Mouse (Mus musculus): Measurements from ENCODE around the gene Zfp335. TPM values are rescaled to one million over a fixed set of nuclear protein-coding genes. Genes with fewer than 3 reads are reported as not detected.

Zfp335 gene
- total and polyA plus RNA-seq, 2 experiments from 2014 or later: 3.7 to 18.0 TPM

GRCm38 (mm10) chr2:164888996-164889395 lies 22.6 kb downstream of the Zfp335 start:
- Histone ChIP-seq H3K27ac (ENCODE audit: low read depth) (no peak overlapping the region), H3K4me1 (ENCODE audit: control insufficient read depth, insufficient read depth) (no peaks in the 10 kb centered on the region), H3K27me3 (ENCODE audit: control insufficient read depth, insufficient read depth, low read length) (no peaks in the 10 kb centered on the region), H3K4me3 (ENCODE audit: low read depth, low read length) (no peak overlapping the region), H3K36me3 (replicated peaks; ENCODE audit: control insufficient read depth, insufficient read depth, low read length) (peaks cover 98% of the 10 kb centered on the region), H3K9me3 (replicated peaks; ENCODE audit: control insufficient read depth, low read length) (no peaks in the 10 kb centered on the region), H3K9ac (replicated peaks; ENCODE audit: low read depth, low read length) (no peak overlapping the region), H3K4me2 (ENCODE audit: low read depth, low read length) (no peak overlapping the region)
- no peak for DNase-seq (ENCODE audit: low spot score)
- WGBS: 72% methylated on average over 12 of the region's 12 CpGs
- TF ChIP-seq EP300 (IDR thresholded peaks at IDR 0.05; ENCODE audit: low read depth) (no peak), CTCF (IDR thresholded peaks at IDR 0.05; ENCODE audit: low read depth) (no peak)
- ATAC-seq (ENCODE audit: insufficient read depth, low read depth): no peak

DNA sequence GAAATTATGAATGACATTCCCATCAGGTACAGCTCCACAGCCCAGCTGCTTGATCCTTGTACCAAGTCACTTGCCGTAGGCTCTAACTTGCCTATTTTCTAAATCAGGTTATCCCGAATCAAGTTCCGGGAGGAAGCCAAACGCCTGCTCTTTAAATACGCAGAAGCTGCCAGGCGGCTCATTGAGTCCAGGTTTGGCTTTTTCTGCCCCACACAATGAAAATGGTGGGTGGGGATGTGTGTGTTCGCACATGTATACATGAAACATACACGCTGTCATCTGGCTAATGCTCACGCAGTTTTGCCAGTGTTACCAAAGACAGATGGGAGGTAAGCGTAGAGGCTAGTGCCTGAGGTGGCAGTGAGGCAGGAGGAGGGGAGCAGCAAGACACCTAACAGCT lies 24.9 kb downstream of the Zfp335 start:
- no peak overlapping the region for H3K27ac ChIP-seq (ENCODE audit: low read depth)
- no peak overlapping the region for H3K4me2 ChIP-seq (ENCODE audit: low read depth, low read length)
- no peaks in the 10 kb centered on the region for H3K27me3 ChIP-seq (ENCODE audit: control insufficient read depth, insufficient read depth, low read length)
- H3K9me3 ChIP-seq (replicated peaks; ENCODE audit: control insufficient read depth, low read length): no peaks in the 10 kb centered on the region
- 96% methylated on average over 10 of the region's 10 CpGs for WGBS
- ATAC-seq (ENCODE audit: insufficient read depth, low read depth) (no peak), DNase-seq (ENCODE audit: low spot score) (no peak)
- H3K4me3 ChIP-seq (ENCODE audit: low read depth, low read length): no peak overlapping the region
- no peak for TF ChIP-seq CTCF (IDR thresholded peaks at IDR 0.05; ENCODE audit: low read depth)
- H3K36me3 ChIP-seq (replicated peaks; ENCODE audit: control insufficient read depth, insufficient read depth, low read length): peaks cover 89% of the 10 kb centered on the region
- no peaks in the 10 kb centered on the region for H3K4me1 ChIP-seq (ENCODE audit: control insufficient read depth, insufficient read depth)
- no peak overlapping the region for H3K9ac ChIP-seq (replicated peaks; ENCODE audit: low read depth, low read length)

DNA sequence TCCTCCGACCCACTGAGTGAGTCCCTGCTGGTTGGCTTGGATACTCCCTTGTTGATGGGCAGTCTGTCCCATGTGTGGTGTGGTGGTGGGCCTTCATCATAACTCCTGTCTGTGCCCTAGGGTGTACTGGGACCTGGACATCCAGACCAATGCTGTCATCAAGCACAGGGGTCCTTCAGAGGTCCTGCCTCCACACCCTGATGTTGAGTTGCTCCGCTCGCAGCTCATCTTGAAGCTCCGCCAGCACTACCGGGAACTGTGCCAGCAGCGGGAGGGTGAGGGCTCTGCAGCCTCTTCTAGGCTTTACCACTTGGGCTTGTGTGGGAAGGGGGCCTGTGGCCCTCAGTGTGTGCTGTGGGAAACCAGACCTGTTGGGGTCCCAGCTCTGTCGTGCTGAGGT lies 25.8 kb downstream of the Zfp335 start:
- Histone ChIP-seq H3K4me2 (ENCODE audit: low read depth, low read length) (no peak overlapping the region), H3K9me3 (replicated peaks; ENCODE audit: control insufficient read depth, low read length) (no peaks in the 10 kb centered on the region), H3K36me3 (replicated peaks; ENCODE audit: control insufficient read depth, insufficient read depth, low read length) (peaks cover 81% of the 10 kb centered on the region), H3K4me3 (ENCODE audit: low read depth, low read length) (no peak overlapping the region), H3K27ac (ENCODE audit: low read depth) (no peak overlapping the region), H3K9ac (replicated peaks; ENCODE audit: low read depth, low read length) (no peak overlapping the region), H3K27me3 (ENCODE audit: control insufficient read depth, insufficient read depth, low read length) (no peaks in the 10 kb centered on the region), H3K4me1 (ENCODE audit: control insufficient read depth, insufficient read depth) (0 out of 2 replicates have a peak, but pooled peaks cover 1% of the 10 kb centered on the region)
- DNase-seq (ENCODE audit: low spot score): no peak
- ATAC-seq (ENCODE audit: insufficient read depth, low read depth): peak; percentile 64
- TF ChIP-seq CTCF (IDR thresholded peaks at IDR 0.05; ENCODE audit: low read depth) (no peak), EP300 (IDR thresholded peaks at IDR 0.05; ENCODE audit: low read depth) (no peak)
- WGBS: 23% methylated on average over 7 of the region's 7 CpGs

- H3K36me3 ChIP-seq (replicated peaks; ENCODE audit: control insufficient read depth, insufficient read depth, low read length): peaks cover 49% of the 10 kb centered on the region
- 82% methylated on average over 9 of the region's 9 CpGs for WGBS
Observed at GRCm38 (mm10) chr2:164882619-164883018, 28.9 kb downstream of the Zfp335 start.

GRCm38 (mm10) chr2:164879568-164880277 lies 31.8 kb downstream of the Zfp335 start:
- Histone ChIP-seq H3K4me2 (ENCODE audit: low read depth, low read length) (peak overlapping the region; percentile 94), H3K4me1 (ENCODE audit: control insufficient read depth, insufficient read depth) (peaks cover 22% of the 10 kb centered on the region), H3K4me3 (ENCODE audit: low read depth, low read length) (peak overlapping the region; percentile 92), H3K36me3 (replicated peaks; ENCODE audit: control insufficient read depth, insufficient read depth, low read length) (peaks cover 26% of the 10 kb centered on the region), H3K27me3 (ENCODE audit: control insufficient read depth, insufficient read depth, low read length) (no peaks in the 10 kb centered on the region), H3K9me3 (replicated peaks; ENCODE audit: control insufficient read depth, low read length) (no peaks in the 10 kb centered on the region), H3K27ac (ENCODE audit: low read depth) (peak overlapping the region; percentile 100), H3K9ac (replicated peaks; ENCODE audit: low read depth, low read length) (peak overlapping the region; percentile 100)
- ATAC-seq (ENCODE audit: insufficient read depth, low read depth): peak; percentile 87
- TF ChIP-seq CTCF (IDR thresholded peaks at IDR 0.05; ENCODE audit: low read depth): no peak
- no peak; the same call in 1 of the 2 replicates for TF ChIP-seq EP300 (IDR thresholded peaks at IDR 0.05; ENCODE audit: low read depth)
- 0% methylated on average over 56 of the region's 72 CpGs for WGBS
- DNase-seq (ENCODE audit: low spot score): peak; percentile 96

More at GRCm38 (mm10) chr2:164882619-164883018, 28.9 kb downstream of the Zfp335 start:
- H3K4me2 ChIP-seq (ENCODE audit: low read depth, low read length): no peak overlapping the region
- no peaks in the 10 kb centered on the region for H3K27me3 ChIP-seq (ENCODE audit: control insufficient read depth, insufficient read depth, low read length)
- H3K4me3 ChIP-seq (ENCODE audit: low read depth, low read length): no peak overlapping the region
- no peak for DNase-seq (ENCODE audit: low spot score)
- no peak for ATAC-seq (ENCODE audit: insufficient read depth, low read depth)
- TF ChIP-seq CTCF (IDR thresholded peaks at IDR 0.05; ENCODE audit: low read depth) (no peak), EP300 (IDR thresholded peaks at IDR 0.05; ENCODE audit: low read depth) (no peak)
- peaks cover 18% of the 10 kb centered on the region for H3K4me1 ChIP-seq (ENCODE audit: control insufficient read depth, insufficient read depth)
- H3K9me3 ChIP-seq (replicated peaks; ENCODE audit: control insufficient read depth, low read length): no peaks in the 10 kb centered on the region
- H3K27ac ChIP-seq (ENCODE audit: low read depth): no peak overlapping the region
- no peak overlapping the region for H3K9ac ChIP-seq (replicated peaks; ENCODE audit: low read depth, low read length)

DNA sequence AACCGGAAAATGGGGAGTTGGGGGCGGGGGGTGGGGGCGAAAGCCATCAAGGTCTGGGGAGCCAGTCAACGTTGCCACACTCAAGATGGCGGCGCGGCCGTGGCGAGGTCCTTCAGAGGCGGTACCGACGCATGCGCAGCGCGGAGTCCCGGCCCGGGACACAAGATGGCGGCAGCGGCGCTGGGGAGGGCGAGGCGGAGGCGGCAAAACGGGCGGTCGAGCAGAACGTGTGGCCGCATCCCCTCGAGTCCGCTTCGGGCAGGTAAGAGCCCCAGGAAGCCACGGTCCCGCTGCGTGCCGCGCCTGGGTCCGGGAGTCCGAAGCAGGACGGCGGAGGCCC lies 32.4 kb downstream of the Zfp335 start, which contains the start of gene Pcif1:
Gene Pcif1, plus strand, starts transcription at position 77 of the 340 bp plus-strand sequence.
- peak within 1 kb of the TSS; percentile 100 for H3K27ac ChIP-seq (ENCODE audit: low read depth)
- H3K9me3 ChIP-seq (replicated peaks; ENCODE audit: control insufficient read depth, low read length): no peaks in the 10 kb centered on the region
- H3K9ac ChIP-seq (replicated peaks; ENCODE audit: low read depth, low read length): peak within 1 kb of the TSS; percentile 100
- no peak for TF ChIP-seq CTCF (IDR thresholded peaks at IDR 0.05; ENCODE audit: low read depth)
- TF ChIP-seq EP300 (IDR thresholded peaks at IDR 0.05; ENCODE audit: low read depth): no peak
- no peaks in the 10 kb centered on the region for H3K27me3 ChIP-seq (ENCODE audit: control insufficient read depth, insufficient read depth, low read length)
- peak within 1 kb of the TSS; percentile 92 for H3K4me3 ChIP-seq (ENCODE audit: low read depth, low read length)
- H3K36me3 ChIP-seq (replicated peaks; ENCODE audit: control insufficient read depth, insufficient read depth, low read length): peaks cover 22% of the 10 kb centered on the region
- ATAC-seq (ENCODE audit: insufficient read depth, low read depth): peak; percentile 86
- H3K4me2 ChIP-seq (ENCODE audit: low read depth, low read length): peak within 1 kb of the TSS; percentile 94
- DNase-seq (ENCODE audit: low spot score): peak; percentile 72
- peaks cover 27% of the 10 kb centered on the region for H3K4me1 ChIP-seq (ENCODE audit: control insufficient read depth, insufficient read depth)
- WGBS: under 1% methylated on average over 39 of the region's 40 CpGs

All from heart, postnatal 0 days (tissue).